Mouse (Mus musculus): ENCODE measurements at regions not wholly inside any gene's neighbourhood (a gene's known extent, or its start where the extent isn't known, plus 50 kb on each side); places are given as distances from the start of the nearest gene placed in this dataset.

DNA sequence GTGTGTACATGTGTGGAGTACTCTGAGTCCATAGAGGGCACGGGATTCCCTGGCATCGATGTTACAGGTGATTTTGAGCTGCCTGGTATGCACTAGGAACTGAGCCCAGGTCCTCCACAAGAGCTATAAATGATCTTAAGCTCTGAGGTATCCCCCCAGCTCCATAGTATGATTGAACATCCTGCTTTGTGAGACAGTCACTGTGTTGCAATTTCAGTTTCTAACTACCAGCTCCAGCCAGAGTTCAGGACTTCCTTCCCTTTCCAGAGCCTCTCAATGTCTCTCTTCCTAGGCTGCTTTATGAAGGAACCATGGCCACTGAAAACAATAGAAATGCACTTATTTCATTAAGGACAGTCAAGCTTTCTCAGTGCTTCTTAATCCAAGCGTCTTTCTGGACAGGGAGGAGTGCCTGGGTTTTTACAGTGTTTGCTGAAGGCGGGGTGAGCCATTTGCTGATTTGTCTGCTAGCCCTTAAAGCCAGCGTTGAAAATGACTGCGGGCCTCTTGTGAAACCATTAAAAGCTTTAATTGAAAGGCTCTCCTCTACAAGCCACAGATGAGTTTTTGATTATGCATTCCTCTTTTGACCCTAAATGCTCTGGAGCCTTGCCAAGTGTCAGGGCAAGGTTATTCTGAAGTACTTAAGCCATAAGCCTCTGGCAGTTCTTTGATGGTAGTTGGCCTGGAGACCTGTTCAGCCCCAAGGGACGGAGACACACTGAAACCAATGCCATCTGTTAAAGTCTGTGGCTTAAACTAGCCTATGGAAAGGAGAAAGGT is 155.1 kb upstream of the Pfn2 start:
- no peak for TF ChIP-seq EP300 (IDR thresholded peaks at IDR 0.05; ENCODE audit: insufficient read depth, low read depth, low read length)
- no peak for TF ChIP-seq CTCF (IDR thresholded peaks at IDR 0.05; ENCODE audit: low read depth, low read length)
- TF ChIP-seq POLR2A (IDR thresholded peaks at IDR 0.05; ENCODE audit: insufficient read depth, low read length), result no peak

Data from ES-Bruce4 (cell line).